Mouse (Mus musculus) stomach, embryonic 14.5 days (tissue): ENCODE data around the gene Krtcap2. TPM values are rescaled to one million over a fixed set of nuclear protein-coding genes. Genes with fewer than 3 reads are reported as not detected.
A peak's percentile ranks its signal among the peaks of the same experiment; 100 is the strongest.

Experiments used
- ATAC-seq: fragments of 200-750 bp; cut with Nextera tagmentation; 2 replicates; pipeline ENCODE4 v1.8.0; 2017; ENCODE audit warnings: low read depth, moderate TSS enrichment; ENCODE audit not compliant: insufficient number of reproducible peaks, insufficient read depth, low FRiP score
- H3K27ac ChIP-seq: fragments of 300-500 bp; sonication (generic); 2 replicates; pipeline ENCODE4 v1.5.1; 2014; ENCODE audit warnings: mild to moderate bottlenecking, low read length, moderate library complexity, mixed read lengths
- H3K27me3 ChIP-seq: fragments of 300-500 bp; sonication (generic); 2 replicates; pipeline ENCODE4 v1.6.1; 2014; ENCODE audit warnings: low read length, control low read depth, mixed read lengths; ENCODE audit not compliant: control insufficient read depth, insufficient read depth
- H3K36me3 ChIP-seq: fragments of 300-500 bp; sonication (generic); 2 replicates; pipeline ENCODE4 v1.6.1; 2014; ENCODE audit warnings: mild to moderate bottlenecking, control low read depth, low read length, moderate library complexity, mixed read lengths; ENCODE audit not compliant: control insufficient read depth, insufficient read depth
- H3K4me1 ChIP-seq: fragments of 300-500 bp; sonication (generic); 2 replicates; pipeline ENCODE4 v1.6.1; 2014; ENCODE audit warnings: low read length, control low read depth, mixed read lengths; ENCODE audit not compliant: control insufficient read depth, insufficient read depth
- H3K4me2 ChIP-seq: fragments of 300-500 bp; sonication (generic); replicated peaks from 2 replicates; pipeline ENCODE4 v1.6.1; 2014; ENCODE audit warnings: low read depth, low read length, control low read depth
- H3K4me3 ChIP-seq: fragments of 300-500 bp; sonication (generic); 2 replicates; pipeline ENCODE4 v1.5.1; 2014; ENCODE audit warnings: low read depth, low read length, control low read depth
- H3K9ac ChIP-seq: fragments of 300-500 bp; sonication (generic); replicated peaks from 2 replicates; pipeline ENCODE4 v1.6.1; 2014; ENCODE audit warnings: low read depth, mild to moderate bottlenecking, control low read depth, low read length, moderate library complexity, mixed read lengths
- H3K9me3 ChIP-seq: fragments of 300-500 bp; sonication (generic); 2 replicates; pipeline ENCODE4 v1.6.1; 2016; ENCODE audit warnings: low read depth, low read length, control low read depth; ENCODE audit not compliant: control insufficient read depth
- WGBS: fragments of 180-500 bp; shearing (Covaris S2); extraction: QIAGEN DNeasy Blood & Tissue Kit; methylation state at CpG from one replicate; pipeline ENCODE4 v1.1.7; 2014; 5-methylcytosine and 5-hydroxymethylcytosine counted together
- polyA plus RNA-seq: library from polyadenylated mRNA; unstranded; fragments of >200 nt; fragmentation: Nextera tagmentation; extraction: Ambion mirVana; gene quantifications from 2 replicates; pipeline ENCODE4 v1.2.1, GENCODE M21; 2014

Gene Krtcap2
- polyA plus RNA-seq, 1 experiment from 2014 or later = 314 TPM

- peak overlapping the region; percentile 77; the same call in 1 of the 2 replicates for H3K27ac ChIP-seq
- no peaks in the 10 kb centered on the region for H3K36me3 ChIP-seq
- H3K4me3 ChIP-seq = peak overlapping the region; percentile 35
- H3K27me3 ChIP-seq = no peaks in the 10 kb centered on the region
- H3K4me1 ChIP-seq = peaks cover 19% of the 10 kb centered on the region
- WGBS = 4% methylated on average over 41 of the region's 41 CpGs
- ATAC-seq = peak; percentile 79
- H3K9me3 ChIP-seq = no peaks in the 10 kb centered on the region
- peak overlapping the region; percentile 30; the same call in 1 of the 2 replicates for H3K9ac ChIP-seq
- peak overlapping the region; percentile 86 for H3K4me2 ChIP-seq
Observed at GRCm38 (mm10) chr3:89227307-89228179, 18.2 kb upstream of the Krtcap2 start.

- no peak for ATAC-seq
- Histone ChIP-seq H3K4me2 (peak overlapping the region; percentile 86), H3K4me1 (peaks cover 19% of the 10 kb centered on the region), H3K27me3 (no peaks in the 10 kb centered on the region), H3K4me3 (peak overlapping the region; percentile 35), H3K36me3 (no peaks in the 10 kb centered on the region), H3K9me3 (no peaks in the 10 kb centered on the region), H3K9ac (no peak overlapping the region; the same call in 1 of the 2 replicates), H3K27ac (peak overlapping the region; percentile 77; the same call in 1 of the 2 replicates)
- 1% methylated on average over 20 of the region's 20 CpGs for WGBS
Observed at GRCm38 (mm10) chr3:89228180-89228549, 17.6 kb upstream of the Krtcap2 start.

- Histone ChIP-seq H3K27ac (peak within 1 kb of the TSS; percentile 77; the same call in 1 of the 2 replicates), H3K36me3 (no peaks in the 10 kb centered on the region), H3K27me3 (no peaks in the 10 kb centered on the region), H3K9ac (no peak within 1 kb of the TSS; the same call in 1 of the 2 replicates), H3K9me3 (no peaks in the 10 kb centered on the region), H3K4me2 (peak within 1 kb of the TSS; percentile 86), H3K4me3 (peak within 1 kb of the TSS; percentile 35), H3K4me1 (peaks cover 19% of the 10 kb centered on the region)
- peak; percentile 30; the same call in 1 of the 2 replicates for ATAC-seq
- 20% methylated on average over 10 of the region's 10 CpGs for WGBS
Observed at GRCm38 (mm10) chr3:89228836-89229235, 16.9 kb upstream of the Krtcap2 start, which contains the start of gene Muc1. Gene Muc1 (plus strand): TSS chr3:89229057.

DNA sequence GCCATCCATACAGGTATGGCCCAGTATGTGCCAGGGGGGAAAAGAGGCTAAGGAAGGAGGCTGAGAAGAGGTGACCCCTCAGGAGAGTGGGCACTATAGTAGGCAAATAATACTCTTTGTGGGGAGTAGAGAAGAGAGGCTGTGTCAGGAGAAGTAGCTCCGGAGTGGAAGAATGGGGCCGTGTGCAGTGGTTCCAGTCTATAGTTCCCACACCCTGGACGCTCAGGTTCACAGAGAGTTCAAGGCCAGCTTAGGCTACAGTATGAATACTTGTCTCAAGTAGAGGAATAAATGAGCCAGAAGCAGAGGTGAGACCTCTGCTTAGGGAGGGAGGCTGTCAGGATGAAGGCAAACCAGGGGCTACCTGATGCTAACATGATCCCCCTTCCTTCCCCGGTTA is 16.5 kb upstream of the Krtcap2 start:
- H3K27ac ChIP-seq = peak overlapping the region; percentile 77; the same call in 1 of the 2 replicates
- H3K9me3 ChIP-seq = no peaks in the 10 kb centered on the region
- WGBS = 46% methylated on average over 4 of the region's 4 CpGs
- no peak overlapping the region for H3K9ac ChIP-seq
- no peaks in the 10 kb centered on the region for H3K36me3 ChIP-seq
- no peak for ATAC-seq
- H3K4me3 ChIP-seq = peak overlapping the region; percentile 35; the same call in 1 of the 2 replicates
- no peaks in the 10 kb centered on the region for H3K27me3 ChIP-seq
- H3K4me1 ChIP-seq = peaks cover 19% of the 10 kb centered on the region
- H3K4me2 ChIP-seq = peak overlapping the region; percentile 86

DNA sequence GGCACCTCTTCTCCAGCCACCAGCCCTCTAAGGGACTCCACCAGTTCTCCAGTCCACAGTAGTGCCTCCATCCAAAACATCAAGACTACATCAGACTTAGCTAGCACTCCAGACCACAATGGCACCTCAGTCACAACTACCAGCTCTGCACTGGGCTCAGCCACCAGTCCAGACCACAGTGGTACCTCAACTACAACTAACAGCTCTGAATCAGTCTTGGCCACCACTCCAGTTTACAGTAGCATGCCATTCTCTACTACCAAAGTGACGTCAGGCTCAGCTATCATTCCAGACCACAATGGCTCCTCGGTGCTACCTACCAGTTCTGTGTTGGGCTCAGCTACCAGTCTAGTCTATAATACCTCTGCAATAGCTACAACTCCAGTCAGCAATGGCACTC is 15.2 kb upstream of the Krtcap2 start:
- H3K27ac ChIP-seq = no peak overlapping the region
- no peaks in the 10 kb centered on the region for H3K36me3 ChIP-seq
- no peaks in the 10 kb centered on the region for H3K9me3 ChIP-seq
- no peak overlapping the region for H3K9ac ChIP-seq
- H3K27me3 ChIP-seq = no peaks in the 10 kb centered on the region
- H3K4me2 ChIP-seq = peak overlapping the region; percentile 25; the same call in 1 of the 2 replicates
- 81% methylated on average over 2 of the region's 2 CpGs for WGBS
- no peak overlapping the region for H3K4me3 ChIP-seq
- no peak for ATAC-seq
- H3K4me1 ChIP-seq = peaks cover 19% of the 10 kb centered on the region

- Histone ChIP-seq H3K4me2 (peak overlapping the region; percentile 25), H3K27me3 (no peaks in the 10 kb centered on the region), H3K9ac (no peak overlapping the region), H3K4me3 (peak overlapping the region; percentile 1; the same call in 1 of the 2 replicates), H3K4me1 (peaks cover 13% of the 10 kb centered on the region), H3K36me3 (no peaks in the 10 kb centered on the region), H3K9me3 (no peaks in the 10 kb centered on the region), H3K27ac (no peak overlapping the region)
- ATAC-seq = no peak
- WGBS = 60% methylated on average over 7 of the region's 7 CpGs
Observed at GRCm38 (mm10) chr3:89231345-89231744, 14.4 kb upstream of the Krtcap2 start.

DNA sequence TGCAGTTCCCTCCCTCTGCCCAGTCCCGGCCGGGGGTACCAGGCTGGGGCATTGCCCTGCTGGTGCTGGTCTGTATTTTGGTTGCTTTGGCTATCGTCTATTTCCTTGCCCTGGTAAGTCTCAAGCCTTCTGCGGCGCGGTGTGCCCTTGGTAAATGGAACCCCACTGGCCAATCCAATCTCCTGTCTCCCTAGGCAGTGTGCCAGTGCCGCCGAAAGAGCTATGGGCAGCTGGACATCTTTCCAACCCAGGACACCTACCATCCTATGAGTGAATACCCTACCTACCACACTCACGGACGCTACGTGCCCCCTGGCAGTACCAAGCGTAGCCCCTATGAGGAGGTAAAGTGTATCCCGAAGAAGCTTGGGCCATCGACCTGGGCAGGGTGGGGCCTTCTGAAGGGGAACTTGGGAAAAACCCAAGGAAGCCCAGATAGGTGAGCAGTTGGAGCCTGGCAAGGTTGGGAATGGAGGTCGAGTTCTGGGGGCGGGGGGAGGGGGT is 13.9 kb upstream of the Krtcap2 start:
- Histone ChIP-seq H3K4me1 (peaks cover 8% of the 10 kb centered on the region; the same call in 1 of the 2 replicates), H3K27ac (no peak overlapping the region), H3K4me3 (peak overlapping the region; percentile 1; the same call in 1 of the 2 replicates), H3K27me3 (no peaks in the 10 kb centered on the region), H3K36me3 (no peaks in the 10 kb centered on the region), H3K4me2 (peak overlapping the region; percentile 25), H3K9me3 (no peaks in the 10 kb centered on the region), H3K9ac (no peak overlapping the region)
- WGBS = 73% methylated on average over 16 of the region's 16 CpGs
- ATAC-seq = no peak

GRCm38 (mm10) chr3:89232614-89233013 is 13.2 kb upstream of the Krtcap2 start:
- Histone ChIP-seq H3K9me3 (no peaks in the 10 kb centered on the region), H3K27ac (peak overlapping the region; percentile 70; the same call in 1 of the 2 replicates), H3K4me3 (no peak overlapping the region), H3K27me3 (no peaks in the 10 kb centered on the region), H3K4me1 (peaks cover 4% of the 10 kb centered on the region; the same call in 1 of the 2 replicates), H3K9ac (no peak overlapping the region), H3K4me2 (no peak overlapping the region), H3K36me3 (no peaks in the 10 kb centered on the region)
- 52% methylated on average over 6 of the region's 6 CpGs for WGBS
- ATAC-seq = peak; percentile 25; the same call in 1 of the 2 replicates
